Mouse (Mus musculus): Measurements from ENCODE around the gene Olfr1500.
A peak's percentile ranks its signal among the peaks of the same experiment; 100 is the strongest.
"Not testable (repeated sequence)": the region's sequence is repeated elsewhere in the genome, so short reads cannot be mapped to it uniquely, and the experiment has no call there.

Gene Olfr1500

DNA sequence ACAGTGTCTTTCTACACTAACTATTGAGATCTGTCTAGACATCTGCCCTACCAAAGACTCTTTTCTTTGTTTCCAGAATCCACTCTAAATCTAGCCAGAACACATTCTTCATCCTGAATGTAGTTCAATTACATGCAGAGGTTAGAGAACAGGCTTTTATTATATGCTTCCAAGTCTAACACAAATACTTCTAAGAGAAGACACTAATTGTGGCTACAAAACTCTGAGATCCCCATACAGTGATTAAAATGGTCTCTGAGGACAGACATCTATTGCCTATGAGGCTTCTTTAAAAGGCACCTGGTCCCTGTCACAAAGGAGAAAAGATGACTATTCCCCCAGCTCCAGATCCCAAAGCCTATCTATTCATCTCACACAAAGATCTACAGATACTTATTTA, at the start of gene Olfr1500:
Gene Olfr1500 (minus strand): TSS at position 101 of the 400 bp plus-strand sequence.
- DNase-seq (ENCODE audit: low read depth, low spot score), result no peak

DNA sequence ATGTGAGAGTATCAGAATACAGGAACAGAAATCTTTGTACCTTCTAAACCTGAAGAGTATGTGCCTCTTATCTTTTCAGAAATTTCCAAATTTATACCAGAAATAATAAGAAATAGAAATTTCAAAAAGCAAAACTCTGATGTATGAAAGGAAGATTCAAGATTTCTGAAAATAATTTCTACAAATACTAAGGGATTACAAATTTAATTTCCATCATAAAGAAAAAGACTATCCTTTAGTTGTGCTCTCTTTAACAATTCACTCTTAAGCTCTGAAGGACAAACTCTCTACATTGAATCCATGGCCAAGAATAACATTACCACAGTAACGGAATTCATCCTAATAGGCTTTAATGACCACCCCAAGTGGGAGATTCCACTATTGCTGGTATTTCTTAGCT, 31.2 kb upstream of the Olfr1500 start, which contains the start of gene Olfr1502:
Gene Olfr1502 (plus strand): TSS at position 301 of the 400 bp plus-strand sequence.
- no peak for DNase-seq (ENCODE audit: low read depth, low spot score)

DNA sequence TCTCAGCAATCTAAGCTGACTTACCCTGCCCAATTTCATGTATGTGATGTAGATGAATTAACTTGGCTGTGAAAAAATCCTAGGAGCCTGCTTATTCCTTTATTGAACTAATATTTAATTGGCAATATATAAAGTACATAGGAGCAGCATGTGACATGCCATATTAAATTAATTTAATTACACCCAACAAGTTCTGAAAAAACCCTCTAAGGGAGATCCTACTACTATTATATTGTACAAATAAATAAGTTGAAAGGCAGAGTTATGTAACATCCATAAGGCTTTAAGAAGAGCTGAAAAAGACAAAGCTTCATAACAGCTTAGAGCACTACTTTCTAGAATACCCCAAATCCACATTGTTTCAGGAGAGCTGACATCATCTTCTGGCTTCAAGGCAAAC, 20.3 kb upstream of the Olfr1500 start, which contains the start of gene Olfr1501:
Gene Olfr1501 (minus strand): TSS at position 101 of the 400 bp plus-strand sequence.
- not testable (repeated sequence) for DNase-seq (ENCODE audit: low read depth, low spot score)

- no peak for DNase-seq (ENCODE audit: low read depth, low spot score)
These were observed 1.8 kb downstream of the Olfr1500 start for GRCm38 (mm10) chr19:13828447-13828846.

- no peak for DNase-seq (ENCODE audit: low read depth, low spot score)
These were observed 9.4 kb downstream of the Olfr1500 start for GRCm38 (mm10) chr19:13820847-13821246.

- DNase-seq (ENCODE audit: low read depth, low spot score), result no peak
These were observed 10.9 kb downstream of the Olfr1500 start, which contains the start of gene Olfr1499 for GRCm38 (mm10) chr19:13819347-13819746. TSS of gene Olfr1499 (minus strand) at chr19:13819447.

DNA sequence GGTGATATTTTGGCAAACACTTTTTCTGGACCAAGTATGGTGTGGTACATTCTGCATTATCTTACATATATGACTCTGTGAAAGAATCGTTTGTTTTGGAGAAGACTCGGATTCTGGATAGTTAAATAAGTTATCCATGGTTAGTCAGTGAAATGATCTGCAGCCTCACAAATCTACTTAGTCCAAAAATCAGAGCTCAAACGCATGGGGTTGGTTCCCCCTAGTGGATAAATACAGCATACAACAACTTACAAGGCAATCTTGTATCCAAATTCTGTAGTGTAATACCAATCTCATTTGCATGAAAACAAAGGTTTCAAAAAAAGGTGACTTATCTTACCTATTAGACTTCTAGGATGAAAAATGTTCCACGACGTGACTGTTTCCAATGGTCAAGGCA, 11.5 kb downstream of the Olfr1500 start:
- peak; percentile 20 for DNase-seq (ENCODE audit: low read depth, low spot score)

GRCm38 (mm10) chr19:13812823-13813222, 17.5 kb downstream of the Olfr1500 start:
- DNase-seq (ENCODE audit: low read depth, low spot score), result no peak

DNA sequence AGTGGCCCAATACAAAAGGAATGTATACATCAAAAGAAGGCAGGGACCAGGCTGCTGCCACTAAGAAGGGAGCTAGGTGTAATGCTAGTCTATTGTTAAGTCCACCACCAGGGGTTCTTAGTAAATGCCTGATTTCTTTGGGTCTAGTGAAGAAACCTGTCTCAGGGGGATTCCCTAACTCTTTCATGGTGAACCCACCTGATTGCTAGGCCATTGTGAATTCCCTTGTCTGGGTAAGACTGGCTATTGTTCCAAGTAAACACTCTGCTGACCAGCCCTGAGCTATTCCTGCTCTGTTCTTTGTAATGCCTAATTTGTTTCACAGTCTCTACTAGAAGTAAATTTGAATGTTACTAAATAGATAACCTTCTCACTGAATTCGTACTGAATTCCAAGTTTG, 24.8 kb downstream of the Olfr1500 start:
- DNase-seq (ENCODE audit: low read depth, low spot score), result not testable (repeated sequence)

DNA sequence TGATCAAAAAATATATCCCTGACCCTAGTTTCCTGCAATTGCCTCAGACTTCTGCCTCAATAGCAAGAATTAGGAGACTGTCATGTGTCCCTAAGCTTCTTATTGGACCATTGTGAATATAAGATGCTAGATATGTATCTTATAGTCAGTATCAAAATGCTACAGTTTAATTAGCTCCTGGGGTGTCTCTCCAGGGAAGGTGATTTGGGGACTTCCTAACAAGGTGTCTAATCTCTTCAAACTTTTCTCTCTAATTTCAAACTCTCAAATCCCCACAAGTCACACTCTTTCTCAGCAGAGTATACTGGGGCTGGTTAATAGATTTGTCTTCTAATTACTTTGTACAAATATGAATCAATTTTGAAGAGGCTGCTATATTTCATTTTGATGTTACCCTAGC, 32.2 kb downstream of the Olfr1500 start, which contains the start of gene Olfr1497:
Gene Olfr1497 (minus strand): TSS at position 101 of the 400 bp plus-strand sequence.
- no peak for DNase-seq (ENCODE audit: low read depth, low spot score)

DNA sequence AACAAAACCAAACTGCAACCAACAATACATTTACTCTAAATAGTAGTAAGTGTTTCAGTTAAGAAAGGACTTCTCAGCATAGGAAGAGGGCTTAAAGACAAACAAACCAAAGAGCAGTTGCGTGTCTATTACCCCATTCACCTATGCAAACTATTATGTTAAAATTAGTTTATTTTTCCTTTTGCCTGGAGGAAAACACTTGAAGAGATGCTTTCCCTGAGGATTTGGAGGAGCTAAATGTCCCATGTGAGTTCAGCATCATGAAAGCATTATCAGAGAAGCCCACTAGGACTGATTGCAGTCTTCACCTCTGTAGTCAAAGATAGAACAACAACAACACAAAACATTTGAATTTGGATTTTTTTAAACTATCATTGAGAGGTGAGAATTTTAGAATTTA, 52.7 kb downstream of the Olfr1500 start, which contains the start of gene Olfr1496:
Gene Olfr1496 (plus strand): TSS at position 301 of the 400 bp plus-strand sequence.
- no peak for DNase-seq (ENCODE audit: low read depth, low spot score)
